In the genomic region with DNA sequence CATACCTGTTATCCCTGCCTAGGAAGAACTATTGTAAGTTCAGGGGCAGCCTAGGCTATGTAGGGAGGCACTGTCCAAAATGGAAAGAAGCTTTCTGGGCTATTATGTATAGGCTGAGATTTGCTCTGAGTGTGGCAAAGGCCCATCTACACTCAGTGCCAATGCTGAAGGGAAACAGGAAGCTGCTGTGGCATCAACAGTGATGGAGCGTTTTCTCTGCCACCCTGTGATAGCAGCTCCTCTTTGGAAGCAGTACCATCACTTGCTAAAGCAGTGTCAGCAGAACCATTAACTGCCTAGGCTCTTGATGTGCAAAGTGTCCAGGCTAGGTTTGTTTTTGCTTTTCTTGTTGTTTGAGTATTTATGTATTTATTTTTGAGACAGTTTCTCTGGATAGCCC, we compare ENCODE assay signal across 29 mouse cellular contexts. TPM values are rescaled to one million over a fixed set of nuclear protein-coding genes. Genes with fewer than 3 reads are reported as not detected.
"Had no signal": no experiment of that assay in that cellular context is flagged by ENCODE, and none has a peak within 500 bp of the region (broad histone marks: within the 10 kb centered on the region; RNA-seq: fewer than 3 reads in every experiment).

No protein-coding gene starts in this region.

- H3K4me3 ChIP-seq: liver, embryonic 15.5 days; lung, embryonic 15.5 days; midbrain, embryonic 10.5 days; midbrain, embryonic 12.5 days; neural tube, embryonic 12.5 days had no signal

- H3K27ac ChIP-seq: liver, embryonic 15.5 days; lung, embryonic 15.5 days; macrophage; midbrain, embryonic 10.5 days; midbrain, embryonic 12.5 days; neural tube, embryonic 12.5 days had no signal

- H3K9ac ChIP-seq: liver, embryonic 15.5 days; liver, postnatal 0 days; lung, embryonic 15.5 days; midbrain, embryonic 12.5 days; neural tube, embryonic 12.5 days had no signal

- H3K9me3 ChIP-seq: liver, embryonic 15.5 days; lung, embryonic 15.5 days; midbrain, embryonic 10.5 days; midbrain, embryonic 12.5 days; neural tube, embryonic 12.5 days had no signal

- H3K27me3 ChIP-seq: liver, embryonic 15.5 days; lung, embryonic 15.5 days; midbrain, embryonic 12.5 days; neural tube, embryonic 12.5 days had no signal

- DNase-seq: liver, postnatal 0 days; lung, adult 2 months; lung, postnatal 14 days; lung, postnatal 36 days; midbrain, embryonic 14.5 days; retina, postnatal 1 day; right cerebral cortex, adult 18-20 months; right cerebral cortex, postnatal 25 days; right cerebral cortex, postnatal 4 days; spleen, adult 18-20 months; thymus, adult 2 months; thymus, postnatal 25 days; thymus, postnatal 4 days had no signal

- ATAC-seq: liver, postnatal 0 days; lung, postnatal 0 days; midbrain, embryonic 16.5 days had no signal

- H3K4me2 ChIP-seq: liver, embryonic 15.5 days; lung, embryonic 15.5 days; midbrain, embryonic 12.5 days; neural tube, embryonic 12.5 days had no signal

RNA-seq across cellular contexts. Expression of gene Noto, which starts 12.5 kb away (rescaled TPM):
- total RNA-seq: megakaryocyte progenitor cell, adult 5-6 weeks; megakaryocyte-erythroid progenitor cell, adult 5-6 weeks; monocyte, adult 5-6 weeks had no signal
- polyA plus RNA-seq: liver, embryonic 15.5 days; liver, postnatal 0 days; lung, adult 2 months; macrophage; midbrain, embryonic 10.5 days; midbrain, embryonic 12.5 days; midbrain, embryonic 14.5 days; midbrain, embryonic 16.5 days; neural tube, embryonic 12.5 days; neural tube, embryonic 14.5 days; small intestine, adult 2 months; stomach, embryonic 14.5 days; stomach, embryonic 16.5 days; urinary bladder, adult 2 months had no signal
